Mouse (Mus musculus): ENCODE measurements at regions not wholly inside any gene's neighbourhood (a gene's known extent, or its start where the extent isn't known, plus 50 kb on each side); places are given as distances from the start of the nearest gene placed in this dataset.
A peak's percentile ranks its signal among the peaks of the same experiment; 100 is the strongest.

DNA sequence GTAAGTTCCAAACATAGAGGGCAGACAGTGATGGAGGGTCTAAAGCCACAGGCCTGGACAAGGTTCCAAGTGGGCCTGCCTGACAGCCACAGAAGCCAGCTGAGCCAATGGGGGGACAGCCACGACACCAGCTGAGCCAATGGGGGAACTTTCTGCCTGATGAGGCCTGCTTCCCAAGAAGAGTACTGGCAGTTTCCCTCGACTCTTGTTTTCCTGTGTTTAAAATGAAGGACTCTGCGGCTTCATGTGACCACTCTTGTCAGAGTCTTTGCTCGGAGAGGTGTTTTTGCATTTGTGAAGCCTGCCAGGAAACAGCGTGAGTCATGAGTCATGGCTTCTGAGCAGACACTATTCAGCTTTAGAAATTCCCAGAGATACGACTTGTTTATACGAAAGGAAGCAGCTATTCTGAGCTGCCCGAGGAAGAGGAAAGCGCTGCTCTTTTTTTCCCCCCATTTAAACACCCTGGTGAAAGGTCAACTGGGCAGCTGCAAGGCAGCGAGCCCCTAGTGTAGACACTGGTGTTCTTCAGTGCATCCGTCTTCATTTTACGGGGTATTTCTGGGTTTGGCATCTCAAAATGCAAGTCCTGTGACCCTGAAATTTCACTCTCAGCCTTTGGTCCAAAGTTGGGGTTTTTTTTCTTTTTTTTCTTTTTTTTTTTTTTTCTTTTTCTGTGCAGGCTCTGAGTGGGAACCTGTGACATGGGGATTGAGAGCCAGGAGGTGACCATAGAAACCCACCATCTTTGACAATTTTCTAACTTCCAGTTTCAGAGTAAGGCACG is 183.5 kb upstream of the Klf7 start:
- 29% methylated on average over 13 of the region's 13 CpGs for WGBS (ENCODE audit: insufficient replicate concordance)
- peak; percentile 35 for ATAC-seq (ENCODE audit: insufficient read depth)
- no peak for TF ChIP-seq EP300 (IDR thresholded peaks at IDR 0.05; ENCODE audit: low read depth)
- TF ChIP-seq CTCF (IDR thresholded peaks at IDR 0.05; ENCODE audit: low read depth): no peak

DNA sequence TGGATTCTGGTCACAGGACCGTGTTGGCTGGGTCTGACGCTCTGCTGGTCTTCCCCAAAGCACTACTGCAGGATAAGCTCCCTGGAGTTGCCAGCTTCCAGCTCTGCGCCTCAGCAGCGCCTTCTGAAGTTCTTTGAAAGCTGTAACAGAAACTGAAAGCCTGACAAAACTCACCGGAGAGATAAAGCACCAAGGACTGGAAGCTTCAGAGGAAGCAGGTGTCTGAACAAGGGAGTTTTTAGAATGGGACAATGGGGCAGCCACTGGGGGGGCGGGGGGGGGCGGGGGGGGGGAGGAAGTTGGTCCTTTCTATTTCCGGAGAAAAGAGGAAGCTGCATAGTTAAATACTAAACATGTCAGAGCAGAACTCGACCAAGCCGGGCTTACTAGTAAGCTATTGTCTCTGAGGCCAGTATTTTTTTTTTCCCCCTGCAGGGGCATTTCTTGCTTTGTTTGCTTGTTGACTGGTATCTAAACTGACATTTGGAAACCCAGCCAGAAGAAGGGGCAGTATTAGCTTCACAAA is 180.8 kb upstream of the Klf7 start:
- no peak overlapping the region for H3K9ac ChIP-seq (replicated peaks)
- no peak for TF ChIP-seq EP300 (IDR thresholded peaks at IDR 0.05; ENCODE audit: low read depth)
- TF ChIP-seq CTCF (IDR thresholded peaks at IDR 0.05; ENCODE audit: low read depth): no peak
- H3K27me3 ChIP-seq (ENCODE audit: control insufficient read depth, insufficient read depth, low read length): no peaks in the 10 kb centered on the region
- peaks cover 0 to 9% of the 10 kb centered on the region in 2 experiments; a peak in 2 of 4 replicates for H3K4me1 ChIP-seq (replicated peaks; ENCODE audit: control insufficient read depth in 2 of 2, insufficient read depth in 2 of 2, low read length in 1 of 2)
- no peaks in the 10 kb centered on the region for H3K9me3 ChIP-seq (ENCODE audit: control insufficient read depth, low read length)
- peak overlapping the region; percentile 2 for H3K4me2 ChIP-seq (ENCODE audit: low read depth)
- H3K27ac ChIP-seq: no peak overlapping the region
- H3K4me3 ChIP-seq (ENCODE audit: insufficient read depth in 1 of 2, low read depth in 2 of 2, low read length in 2 of 2): peak overlapping the region in 1 of 2 experiments; percentile 21; a peak in 3 of 4 replicates
- H3K36me3 ChIP-seq (replicated peaks; ENCODE audit: control insufficient read depth, insufficient read depth, low read depth): no peaks in the 10 kb centered on the region
- DNase-seq (ENCODE audit: low read depth in 3 of 3, low spot score in 3 of 3) (peak in 1 of 3 experiments; percentile 9), ATAC-seq (ENCODE audit: insufficient read depth) (no peak)
- WGBS (ENCODE audit: insufficient replicate concordance): 2% methylated on average over 9 of the region's 10 CpGs

More for the DNA sequence above, 183.5 kb upstream of the Klf7 start:
- no peaks in the 10 kb centered on the region for H3K36me3 ChIP-seq (replicated peaks; ENCODE audit: control insufficient read depth, insufficient read depth, low read depth)
- peak in 1 of 3 experiments; percentile 12 for DNase-seq (ENCODE audit: low read depth in 3 of 3, low spot score in 3 of 3)
- H3K4me3 ChIP-seq (ENCODE audit: insufficient read depth in 1 of 2, low read depth in 2 of 2, low read length in 2 of 2): no peak overlapping the region
- H3K27me3 ChIP-seq (ENCODE audit: control insufficient read depth, insufficient read depth, low read length): no peaks in the 10 kb centered on the region
- H3K27ac ChIP-seq: no peak overlapping the region
- no peak overlapping the region for H3K4me2 ChIP-seq (ENCODE audit: low read depth)
- H3K9me3 ChIP-seq (ENCODE audit: control insufficient read depth, low read length): no peaks in the 10 kb centered on the region
- H3K9ac ChIP-seq (replicated peaks): no peak overlapping the region
- peaks cover 0 to 9% of the 10 kb centered on the region in 2 experiments; a peak in 2 of 4 replicates for H3K4me1 ChIP-seq (replicated peaks; ENCODE audit: control insufficient read depth in 2 of 2, insufficient read depth in 2 of 2, low read length in 1 of 2)

DNA sequence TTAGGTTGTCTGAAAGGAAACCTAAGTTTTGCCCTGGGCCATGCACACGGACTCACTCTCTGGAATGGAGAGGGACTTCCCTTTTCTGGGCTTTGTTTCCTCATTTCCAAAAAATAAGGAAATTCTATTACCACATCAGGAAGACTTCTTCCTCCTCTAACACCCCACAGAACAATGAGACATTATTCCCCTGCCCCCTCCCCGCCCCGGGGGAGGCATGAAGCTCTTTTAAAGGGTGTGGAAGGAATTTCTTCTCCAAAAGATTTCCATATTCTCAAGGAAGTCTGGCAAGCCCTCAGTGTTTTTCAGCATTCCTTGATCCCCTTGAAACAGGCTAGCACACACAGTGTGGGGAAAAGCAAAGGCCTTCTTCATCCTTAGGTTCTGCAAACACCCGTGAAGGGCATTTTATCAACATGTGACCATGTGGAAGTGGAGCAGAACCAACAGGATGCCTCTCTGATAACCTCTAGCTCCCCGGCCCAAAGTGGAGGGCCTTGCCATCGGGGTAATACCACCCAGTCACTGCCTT is 179.5 kb upstream of the Klf7 start:
- ATAC-seq (ENCODE audit: insufficient read depth): no peak; the same call in 1 of the 2 replicates
- no peak overlapping the region for H3K9ac ChIP-seq (replicated peaks)
- H3K27ac ChIP-seq: no peak overlapping the region
- no peak for DNase-seq (ENCODE audit: low read depth in 3 of 3, low spot score in 3 of 3)
- H3K27me3 ChIP-seq (ENCODE audit: control insufficient read depth, insufficient read depth, low read length): no peaks in the 10 kb centered on the region
- 16% methylated on average over 6 of the region's 6 CpGs for WGBS (ENCODE audit: insufficient replicate concordance)
- H3K9me3 ChIP-seq (ENCODE audit: control insufficient read depth, low read length): no peaks in the 10 kb centered on the region
- H3K4me3 ChIP-seq (ENCODE audit: insufficient read depth in 1 of 2, low read depth in 2 of 2, low read length in 2 of 2): no peak overlapping the region
- TF ChIP-seq EP300 (IDR thresholded peaks at IDR 0.05; ENCODE audit: low read depth) (no peak), CTCF (IDR thresholded peaks at IDR 0.05; ENCODE audit: low read depth) (no peak)
- H3K4me1 ChIP-seq (replicated peaks; ENCODE audit: control insufficient read depth in 2 of 2, insufficient read depth in 2 of 2, low read length in 1 of 2): peaks cover 0 to 9% of the 10 kb centered on the region in 2 experiments; a peak in 2 of 4 replicates
- no peak overlapping the region for H3K4me2 ChIP-seq (ENCODE audit: low read depth)
- H3K36me3 ChIP-seq (replicated peaks; ENCODE audit: control insufficient read depth, insufficient read depth, low read depth): no peaks in the 10 kb centered on the region

DNA sequence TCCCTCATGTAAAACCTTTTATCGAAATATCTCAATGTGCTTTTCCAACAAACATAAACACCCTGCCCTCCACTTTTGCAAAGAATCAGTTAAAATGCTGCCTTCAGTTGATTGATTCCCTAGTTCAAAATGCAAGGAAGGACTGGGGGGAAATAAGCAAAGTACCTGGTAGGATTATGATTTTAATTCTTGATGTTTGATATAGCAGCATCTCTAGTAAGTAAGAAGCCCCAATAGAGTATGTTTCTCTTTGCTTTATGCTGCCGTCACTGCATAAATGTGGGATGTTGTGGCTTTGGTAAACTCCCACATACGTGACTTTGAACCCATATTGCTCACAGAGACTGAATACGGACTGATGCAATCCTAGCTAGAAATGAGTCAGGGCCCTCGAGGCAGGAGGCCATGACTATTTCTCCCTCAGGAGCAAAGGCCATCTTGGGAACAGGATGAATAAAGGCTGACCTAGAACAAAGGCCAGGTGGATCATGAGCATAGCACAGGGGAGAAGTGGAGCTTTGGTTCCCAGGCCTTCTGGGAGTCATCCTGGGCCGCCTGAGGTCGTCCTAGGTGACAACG is 179.0 kb upstream of the Klf7 start:
- Histone ChIP-seq H3K4me3 (ENCODE audit: insufficient read depth in 1 of 2, low read depth in 2 of 2, low read length in 2 of 2) (no peak overlapping the region), H3K27ac (no peak overlapping the region), H3K4me1 (replicated peaks; ENCODE audit: control insufficient read depth in 2 of 2, insufficient read depth in 2 of 2, low read length in 1 of 2) (peaks cover 0 to 8% of the 10 kb centered on the region in 2 experiments; a peak in 2 of 4 replicates), H3K9ac (replicated peaks) (no peak overlapping the region), H3K4me2 (ENCODE audit: low read depth) (no peak overlapping the region), H3K36me3 (replicated peaks; ENCODE audit: control insufficient read depth, insufficient read depth, low read depth) (no peaks in the 10 kb centered on the region), H3K27me3 (ENCODE audit: control insufficient read depth, insufficient read depth, low read length) (no peaks in the 10 kb centered on the region), H3K9me3 (ENCODE audit: control insufficient read depth, low read length) (no peaks in the 10 kb centered on the region)
- no peak for TF ChIP-seq EP300 (IDR thresholded peaks at IDR 0.05; ENCODE audit: low read depth)
- TF ChIP-seq CTCF (IDR thresholded peaks at IDR 0.05; ENCODE audit: low read depth): no peak
- WGBS (ENCODE audit: insufficient replicate concordance): 51% methylated on average over 8 of the region's 8 CpGs
- DNase-seq (ENCODE audit: low read depth in 3 of 3, low spot score in 3 of 3): no peak
- ATAC-seq (ENCODE audit: insufficient read depth): no peak

DNA sequence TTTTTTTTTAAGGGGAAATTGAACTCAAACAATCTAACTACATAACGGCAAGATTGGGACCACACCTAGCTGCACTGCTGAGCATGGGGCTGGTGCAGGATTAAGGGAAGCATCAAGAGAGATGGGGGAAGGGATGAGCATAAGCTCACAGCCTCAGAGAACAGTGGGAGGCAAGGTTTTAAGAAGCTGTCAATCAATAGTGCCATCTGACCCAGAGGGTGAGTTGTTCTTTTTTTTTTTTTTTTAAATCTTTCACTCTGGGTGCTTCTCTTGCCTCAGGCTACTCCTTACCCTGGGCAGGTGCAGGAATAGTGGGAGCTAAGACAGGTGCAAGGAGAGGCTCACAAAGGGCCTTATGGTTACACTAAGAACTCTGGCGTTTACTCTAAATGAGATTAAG is 176.9 kb upstream of the Klf7 start:
- ATAC-seq (ENCODE audit: insufficient read depth): no peak
- no peaks in the 10 kb centered on the region for H3K36me3 ChIP-seq (replicated peaks; ENCODE audit: control insufficient read depth, insufficient read depth, low read depth)
- H3K9ac ChIP-seq (replicated peaks): no peak overlapping the region
- no peak overlapping the region for H3K27ac ChIP-seq
- peaks cover 0 to 11% of the 10 kb centered on the region in 2 experiments; a peak in 2 of 4 replicates for H3K4me1 ChIP-seq (replicated peaks; ENCODE audit: control insufficient read depth in 2 of 2, insufficient read depth in 2 of 2, low read length in 1 of 2)
- TF ChIP-seq CTCF (IDR thresholded peaks at IDR 0.05; ENCODE audit: low read depth): no peak
- no peak for TF ChIP-seq EP300 (IDR thresholded peaks at IDR 0.05; ENCODE audit: low read depth)
- H3K9me3 ChIP-seq (ENCODE audit: control insufficient read depth, low read length): no peaks in the 10 kb centered on the region
- H3K4me2 ChIP-seq (ENCODE audit: low read depth): no peak overlapping the region
- H3K27me3 ChIP-seq (ENCODE audit: control insufficient read depth, insufficient read depth, low read length): no peaks in the 10 kb centered on the region
- 43% methylated on average over 2 of the region's 2 CpGs for WGBS (ENCODE audit: insufficient replicate concordance)
- DNase-seq (ENCODE audit: low read depth in 3 of 3, low spot score in 3 of 3): no peak
- no peak overlapping the region for H3K4me3 ChIP-seq (ENCODE audit: insufficient read depth in 1 of 2, low read depth in 2 of 2, low read length in 2 of 2)
